Mouse (Mus musculus): ENCODE results near the gene Lrmda.

DNA sequence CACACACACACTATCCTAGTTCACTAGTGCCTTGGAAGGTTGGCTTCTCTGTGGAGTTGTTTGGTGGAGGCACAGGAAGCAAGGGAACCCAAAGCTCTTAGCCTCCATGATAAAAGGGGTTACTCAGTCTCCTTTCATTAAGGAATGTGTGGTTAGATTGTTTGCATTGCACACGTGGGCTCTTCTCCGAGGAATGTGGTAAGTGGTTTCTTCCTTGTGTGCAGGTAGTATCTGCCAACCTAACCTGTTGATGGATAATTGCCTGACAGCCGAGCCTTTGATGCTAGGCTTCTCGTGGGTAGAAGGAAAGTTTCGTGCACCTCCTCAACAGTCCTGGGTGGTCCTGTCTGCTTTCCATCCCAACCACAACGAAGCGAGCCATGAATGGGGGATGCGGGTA, 648.8 kb downstream of the Lrmda start:
- TF ChIP-seq CTCF (IDR thresholded peaks at IDR 0.05; ENCODE audit: extremely low read depth, insufficient read length, insufficient replicate concordance, low read depth, low read length), result no peak
- TF ChIP-seq POLR2A (IDR thresholded peaks at IDR 0.05; ENCODE audit: low read depth, low read length), result no peak
